Mouse (Mus musculus) liver, embryonic 14 days (tissue): ENCODE measurements around the gene Cxcl16. TPM values are rescaled to one million over a fixed set of nuclear protein-coding genes. Genes with fewer than 3 reads are reported as not detected.

Source experiments
- polyA plus RNA-seq: library from polyadenylated mRNA; depleted of rRNA; stranded (reverse); fragments of >200 nt; gene quantifications from 2 replicates; pipeline ENCODE4 v1.2.3, GENCODE M21; 2012; rRNA removed

The Cxcl16 gene
- polyA plus RNA-seq: 0.85 and 1.2 TPM in 2 replicates

DNA sequence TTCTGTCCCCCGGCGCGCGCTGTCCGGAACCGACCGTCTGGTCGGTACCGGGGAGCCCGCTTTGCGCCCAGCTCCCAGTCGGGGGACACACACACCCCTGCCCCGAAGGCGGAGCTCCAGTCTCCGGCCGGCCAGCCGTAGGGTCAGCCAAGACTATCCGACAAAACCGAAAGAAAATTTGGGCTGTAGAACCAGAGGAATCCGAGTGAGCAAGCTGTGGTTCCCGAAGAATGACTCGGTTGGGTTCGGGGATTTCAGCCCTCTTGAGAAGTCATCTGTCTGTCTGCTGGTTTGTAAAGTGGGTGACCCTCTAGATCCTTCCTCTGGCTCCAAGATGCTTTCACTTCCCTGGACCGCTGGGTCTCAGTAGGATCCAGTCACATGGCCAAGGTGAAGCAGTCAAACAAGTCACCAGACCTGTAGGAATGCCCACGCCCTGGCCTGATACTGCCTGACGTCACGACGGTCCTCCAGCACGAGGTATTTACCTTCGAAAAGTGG, at the start of gene Cxcl16:
Cxcl16 (minus strand) TSS at position 384 of the 501 bp plus-strand sequence.

DNA sequence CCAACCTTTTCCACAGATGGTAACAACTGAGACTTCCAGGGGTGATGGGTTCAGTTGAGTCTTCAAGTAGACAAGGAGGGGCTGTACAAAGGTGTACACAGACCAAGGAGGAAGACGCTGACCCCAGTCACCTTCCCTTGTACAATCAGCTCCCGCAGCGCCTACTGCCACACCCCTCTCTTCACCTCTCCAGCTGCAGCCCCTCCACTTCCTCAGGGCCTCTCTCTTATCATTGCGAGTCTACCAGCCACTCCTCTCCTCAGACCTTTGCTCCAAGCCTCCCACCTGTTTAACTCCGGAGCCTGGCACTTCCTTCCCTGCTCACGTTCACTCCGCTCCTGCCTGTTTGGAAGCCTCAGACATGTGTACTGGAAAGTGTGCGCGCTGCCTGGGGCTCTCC, 45.2 kb upstream of the Cxcl16 start, which contains the start of gene Tm4sf5:
Tm4sf5 (plus strand) TSS at position 275 of the 400 bp plus-strand sequence.

DNA sequence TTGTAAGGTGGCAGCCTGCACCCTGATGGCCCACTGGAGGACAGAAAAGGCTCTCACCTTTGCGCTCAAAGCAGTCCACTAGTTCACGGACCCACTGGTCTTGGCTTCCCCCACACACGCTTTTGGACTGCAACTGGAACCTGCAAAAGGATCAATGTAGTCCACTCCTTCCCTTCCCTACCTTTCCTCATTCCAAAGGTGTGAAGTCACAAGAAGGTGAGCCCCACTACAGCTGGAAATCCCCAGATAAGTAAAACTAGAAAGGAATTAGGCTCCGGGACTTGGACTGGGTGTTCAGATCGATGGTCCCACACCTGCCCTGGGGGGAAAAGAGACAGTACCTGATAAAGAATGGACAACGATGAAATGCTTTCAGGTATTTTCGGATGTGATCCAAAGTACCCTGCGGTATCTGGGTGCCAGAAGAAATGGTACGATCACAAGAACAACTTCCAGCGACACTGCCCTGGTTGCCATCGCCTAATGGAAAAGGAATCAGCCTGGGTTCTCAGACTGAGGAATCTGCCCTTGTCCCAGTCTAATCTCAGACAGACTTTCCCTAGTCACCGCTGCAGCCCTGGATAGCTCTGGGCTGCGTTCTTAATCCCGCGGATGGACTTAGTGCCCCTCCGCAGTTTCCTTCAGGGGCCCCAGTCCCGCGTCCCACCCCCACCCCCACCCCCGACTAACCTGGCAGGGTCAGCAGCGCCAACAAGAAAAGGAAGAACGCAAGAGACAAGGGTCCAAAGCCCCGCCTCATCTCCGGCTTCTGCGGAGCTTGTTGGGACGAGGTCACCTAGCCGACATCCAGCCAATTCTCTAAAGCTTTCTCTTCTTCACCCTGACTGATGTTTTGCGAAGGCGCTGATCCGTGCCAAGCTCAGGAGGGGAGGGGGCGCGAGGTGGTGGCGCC, 840 bp downstream of the Cxcl16 start, which contains the start of gene Zmynd15:
Zmynd15 (plus strand) TSS at position 746 of the 913 bp plus-strand sequence.

DNA sequence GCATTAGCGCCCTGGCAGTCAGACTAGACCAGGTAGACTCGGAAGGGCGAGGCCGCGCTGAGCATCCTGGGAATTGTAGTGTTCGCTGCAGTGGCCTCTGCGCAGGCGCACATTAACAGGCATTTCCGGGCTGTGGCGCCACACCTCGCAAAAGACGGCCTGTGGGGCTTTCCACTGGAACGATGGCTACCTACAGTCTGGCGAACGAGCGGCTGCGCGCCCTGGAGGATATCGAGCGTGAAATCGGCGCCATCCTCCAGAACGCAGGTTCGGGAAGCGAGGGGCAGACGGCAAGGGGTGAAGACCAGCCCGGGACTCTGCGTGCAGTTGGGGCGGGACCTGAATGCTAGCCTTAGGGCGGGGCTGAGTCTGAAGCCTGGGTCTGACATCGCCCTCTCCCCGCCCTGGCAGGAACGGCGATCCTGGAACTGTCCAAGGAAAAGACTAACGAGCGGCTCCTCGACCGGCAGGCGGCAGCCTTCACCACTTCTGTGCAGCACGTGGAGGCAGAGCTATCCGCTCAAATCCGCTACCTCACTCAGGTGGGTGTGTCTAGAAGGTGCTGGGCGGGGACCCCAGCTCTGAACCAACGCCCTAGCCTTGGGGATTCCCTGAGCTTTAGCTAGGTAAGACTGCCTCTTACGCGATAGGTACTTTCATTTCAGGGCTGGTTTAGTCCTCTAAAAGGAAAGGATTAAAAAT, 7.8 kb downstream of the Cxcl16 start, which contains the start of gene Med11:
Med11 (plus strand) TSS at position 123 of the 702 bp plus-strand sequence.

DNA sequence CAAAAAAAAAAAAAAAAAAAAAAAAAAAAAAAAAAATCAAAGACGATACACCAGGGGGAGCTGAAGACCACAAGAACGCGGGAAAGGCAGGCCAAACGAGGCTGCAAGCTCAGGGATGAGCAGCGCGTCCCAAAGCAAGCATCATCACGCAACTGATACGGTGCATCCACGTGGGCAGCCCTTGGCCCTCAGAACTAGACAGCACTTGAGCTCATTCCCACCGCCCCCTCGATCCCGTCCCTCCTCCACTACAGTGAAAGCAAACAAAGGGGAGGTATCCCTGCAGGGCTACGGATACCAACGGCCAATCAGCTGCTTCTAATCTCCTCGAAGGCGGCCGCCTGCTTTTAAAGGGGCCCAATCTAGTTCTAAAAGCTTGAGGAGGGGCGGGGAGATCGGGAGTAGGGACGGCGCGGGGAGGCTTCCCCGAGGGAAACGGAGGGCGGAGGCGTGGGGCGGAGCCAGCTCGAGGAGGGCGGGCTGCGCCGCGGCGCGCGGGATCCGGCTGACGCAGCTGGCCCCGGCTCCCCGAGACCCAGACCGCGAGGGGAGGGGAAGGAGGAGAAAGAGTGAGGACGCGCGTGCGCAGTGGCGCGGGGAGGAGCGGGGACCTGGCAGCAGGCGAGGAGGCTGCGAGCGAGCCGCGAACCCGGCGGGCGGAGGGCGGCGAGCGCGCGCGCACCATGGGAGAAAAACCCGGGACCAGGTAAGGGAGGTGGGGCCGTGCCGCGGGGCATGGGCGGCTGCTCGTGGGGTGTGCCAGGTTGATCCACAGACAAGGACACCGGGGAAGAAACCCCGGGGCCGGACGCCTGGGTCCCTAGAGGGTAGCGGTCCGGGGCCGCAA, 27.5 kb downstream of the Cxcl16 start, which contains the start of gene Arrb2:
Arrb2 (plus strand) TSS at position 588 of the 847 bp plus-strand sequence.

DNA sequence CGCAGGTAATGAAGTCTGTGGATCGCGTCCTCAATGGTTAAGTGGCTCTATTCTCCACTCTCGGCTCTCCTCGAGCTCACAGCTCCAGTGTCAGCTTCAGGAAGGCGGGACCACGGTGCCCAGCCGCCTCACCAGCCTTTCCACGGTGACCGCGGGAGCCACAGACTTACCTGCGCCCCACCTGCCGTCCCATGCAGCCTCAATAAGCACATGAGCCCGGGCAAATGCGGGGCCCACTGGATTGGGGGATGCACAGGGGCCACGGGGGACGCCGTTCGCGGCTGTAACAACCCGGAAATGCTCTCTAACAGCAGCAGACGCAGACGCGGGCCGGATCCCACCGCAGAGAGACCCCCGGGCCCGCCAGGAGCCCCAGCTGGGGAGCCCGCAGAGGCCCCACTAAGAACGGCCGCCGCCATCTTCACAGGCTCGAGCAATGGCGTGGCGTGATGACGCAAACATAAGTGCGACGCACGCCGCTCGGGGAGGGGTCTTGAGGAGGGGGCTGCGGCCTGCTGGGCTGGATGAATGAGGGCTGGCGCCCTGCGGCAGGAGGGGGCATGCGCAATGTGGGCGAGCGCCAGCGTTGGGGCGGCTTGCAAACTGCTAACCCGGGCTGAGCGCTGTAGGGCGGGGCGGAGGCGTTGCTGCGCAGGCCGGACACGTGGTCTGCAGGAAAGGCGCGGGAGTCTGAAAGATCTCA, 50.0 kb downstream of the Cxcl16 start, which contains the start of gene Pelp1:
Pelp1 (minus strand) TSS at position 438 of the 703 bp plus-strand sequence.

Other genes with a start within 250 kb of the Cxcl16 start
- 0.60 and 0.68 TPM in 2 replicates for gene Slc16a11, start 247.2 kb downstream of the Cxcl16 start, polyA plus RNA-seq
- gene Slc16a13, start 238.9 kb downstream of the Cxcl16 start, polyA plus RNA-seq: 2.8 and 3.8 TPM in 2 replicates
- 1.5 TPM in 2 replicates for gene Bcl6b, start 230.2 kb downstream of the Cxcl16 start, polyA plus RNA-seq
- 58.8 and 61.0 TPM in 2 replicates for gene 0610010K14Rik, start 222.1 kb downstream of the Cxcl16 start, polyA plus RNA-seq
- 4.6 and 4.7 TPM in 2 replicates for gene Gm21988, start 220.2 kb downstream of the Cxcl16 start, polyA plus RNA-seq
- gene Rnasek, start 220.1 kb downstream of the Cxcl16 start, polyA plus RNA-seq: 26.1 and 36.4 TPM in 2 replicates
- 10.1 and 11.5 TPM in 2 replicates for gene Alox12, start 204.6 kb downstream of the Cxcl16 start, polyA plus RNA-seq
- gene Alox12e, start 137.4 kb downstream of the Cxcl16 start, polyA plus RNA-seq: 0.06 and 0.07 TPM in 2 replicates
- gene Alox15, start 108.0 kb downstream of the Cxcl16 start, polyA plus RNA-seq: 0.78 and 0.97 TPM in 2 replicates
- 9.3 and 10.8 TPM in 2 replicates for gene Pelp1, start 50.0 kb downstream of the Cxcl16 start, polyA plus RNA-seq
- 16.2 and 19.8 TPM in 2 replicates for gene Arrb2, start 27.3 kb downstream of the Cxcl16 start, polyA plus RNA-seq
- 13.8 and 13.9 TPM in 2 replicates for gene Med11, start 8.1 kb downstream of the Cxcl16 start, polyA plus RNA-seq
- 0.29 and 0.30 TPM in 2 replicates for gene Zmynd15, start 551 bp downstream of the Cxcl16 start, polyA plus RNA-seq
- gene Tm4sf5, start 45.3 kb upstream of the Cxcl16 start, polyA plus RNA-seq: 0.66 and 1.0 TPM in 2 replicates
- gene Vmo1, start 54.6 kb upstream of the Cxcl16 start, polyA plus RNA-seq: 0.23 and 0.41 TPM in 2 replicates
- gene Gltpd2, start 59.2 kb upstream of the Cxcl16 start, polyA plus RNA-seq: 8.8 and 10.9 TPM in 2 replicates
- gene Psmb6, start 65.4 kb upstream of the Cxcl16 start, polyA plus RNA-seq: 160 and 165 TPM in 2 replicates
- not detected in 2 replicates for gene Gm40193, start 73.0 kb upstream of the Cxcl16 start, polyA plus RNA-seq
- 2.0 and 2.3 TPM in 2 replicates for gene Pld2, start 80.1 kb upstream of the Cxcl16 start, polyA plus RNA-seq
- 12.1 and 13.7 TPM in 2 replicates for gene Mink1, start 102.9 kb upstream of the Cxcl16 start, polyA plus RNA-seq
- not detected in 2 replicates for gene 4930544D05Rik, start 155.9 kb upstream of the Cxcl16 start, polyA plus RNA-seq
- gene Chrne, start 159.2 kb upstream of the Cxcl16 start, polyA plus RNA-seq: 0.06 TPM in 1 of 2 replicates, not detected in the other
- 3.2 and 4.8 TPM in 2 replicates for gene Gp1ba, start 179.1 kb upstream of the Cxcl16 start, polyA plus RNA-seq
- 44.9 and 50.6 TPM in 2 replicates for gene Rnf167, start 187.3 kb upstream of the Cxcl16 start, polyA plus RNA-seq
- 34.1 and 39.6 TPM in 2 replicates for gene Slc25a11, start 187.5 kb upstream of the Cxcl16 start, polyA plus RNA-seq
- gene Pfn1, start 194.7 kb upstream of the Cxcl16 start, polyA plus RNA-seq: 355 and 466 TPM in 2 replicates
- 4.1 and 6.4 TPM in 2 replicates for gene Eno3, start 197.2 kb upstream of the Cxcl16 start, polyA plus RNA-seq
- 48.0 and 50.2 TPM in 2 replicates for gene Spag7, start 209.4 kb upstream of the Cxcl16 start, polyA plus RNA-seq
- 2.2 and 3.1 TPM in 2 replicates for gene Camta2, start 228.1 kb upstream of the Cxcl16 start, polyA plus RNA-seq
- gene Inca1, start 240.2 kb upstream of the Cxcl16 start, polyA plus RNA-seq: 0.77 and 0.98 TPM in 2 replicates
- gene Kif1c, start 240.6 kb upstream of the Cxcl16 start, polyA plus RNA-seq: 5.4 and 5.8 TPM in 2 replicates